Mouse (Mus musculus) cerebellum, adult 18-20 months (tissue): ENCODE measurements around the gene Rph3al.

ENCODE experiments used
- DNase-seq, 2 experiments: peaks; one replicate each; pipeline ENCODE4 v3.0.0; 2021

The Rph3al gene

DNA sequence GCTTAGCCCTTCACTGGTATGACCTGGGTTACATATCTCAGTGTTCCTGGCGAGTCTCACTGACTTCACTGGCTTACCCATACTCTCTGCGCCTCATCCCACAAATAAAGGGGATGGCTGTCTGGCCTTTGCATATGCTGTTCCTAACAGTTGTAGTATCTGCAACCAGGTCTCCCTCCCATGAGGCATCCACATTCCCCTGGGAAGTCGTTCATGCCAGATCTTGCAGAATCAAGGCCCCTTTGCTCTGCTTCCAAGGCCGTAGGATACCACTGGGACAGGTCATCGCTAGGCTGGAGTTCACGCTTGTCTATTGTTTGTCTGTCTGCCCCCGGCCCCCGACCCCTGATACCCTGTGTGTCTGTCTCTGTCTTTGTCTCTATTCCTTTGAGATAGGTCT, 78.8 kb downstream of the Rph3al start:
- no peak for DNase-seq

DNA sequence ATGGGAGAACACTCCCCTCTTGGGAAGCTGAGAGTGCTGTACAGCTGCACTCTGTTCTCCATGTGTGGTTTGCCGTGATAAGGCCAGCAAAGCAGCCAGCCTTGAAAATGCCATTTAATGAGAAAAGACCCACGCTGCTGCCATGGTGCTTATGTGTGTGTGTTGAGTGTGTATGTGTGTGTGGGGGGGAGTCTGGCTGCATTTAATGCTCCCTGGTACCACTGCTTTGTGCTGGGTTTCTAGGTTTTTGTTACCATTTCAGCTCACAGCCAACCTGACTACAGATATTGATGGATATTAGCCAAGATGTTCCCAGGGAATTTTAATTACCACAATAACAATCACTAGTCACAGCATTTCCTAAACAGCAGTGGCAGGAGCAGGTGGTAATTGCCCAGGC, 79.3 kb downstream of the Rph3al start:
- no peak for DNase-seq

GRCm38 (mm10) chr11:75857781-75858180, 80.4 kb downstream of the Rph3al start:
- no peak for DNase-seq

DNA sequence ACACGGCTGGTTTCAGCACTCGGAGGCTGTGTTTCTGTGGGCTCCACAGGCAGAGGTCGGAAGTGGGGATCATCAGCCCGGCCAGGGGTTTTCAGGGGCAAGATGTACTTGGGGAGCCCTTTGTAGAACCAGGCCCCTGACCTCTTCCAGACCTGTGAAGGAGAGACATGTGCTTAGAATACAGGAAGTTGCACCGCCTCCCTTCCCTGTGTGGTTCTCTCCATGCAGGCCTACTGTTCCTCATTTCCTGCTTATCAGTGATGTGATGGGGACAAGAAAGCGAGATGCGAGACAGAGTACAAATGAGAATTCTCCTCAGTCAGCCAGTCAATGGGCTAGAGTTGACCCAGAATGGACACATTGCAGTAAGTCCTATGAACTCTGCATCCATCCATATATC, 83.9 kb downstream of the Rph3al start:
- DNase-seq, result no peak

DNA sequence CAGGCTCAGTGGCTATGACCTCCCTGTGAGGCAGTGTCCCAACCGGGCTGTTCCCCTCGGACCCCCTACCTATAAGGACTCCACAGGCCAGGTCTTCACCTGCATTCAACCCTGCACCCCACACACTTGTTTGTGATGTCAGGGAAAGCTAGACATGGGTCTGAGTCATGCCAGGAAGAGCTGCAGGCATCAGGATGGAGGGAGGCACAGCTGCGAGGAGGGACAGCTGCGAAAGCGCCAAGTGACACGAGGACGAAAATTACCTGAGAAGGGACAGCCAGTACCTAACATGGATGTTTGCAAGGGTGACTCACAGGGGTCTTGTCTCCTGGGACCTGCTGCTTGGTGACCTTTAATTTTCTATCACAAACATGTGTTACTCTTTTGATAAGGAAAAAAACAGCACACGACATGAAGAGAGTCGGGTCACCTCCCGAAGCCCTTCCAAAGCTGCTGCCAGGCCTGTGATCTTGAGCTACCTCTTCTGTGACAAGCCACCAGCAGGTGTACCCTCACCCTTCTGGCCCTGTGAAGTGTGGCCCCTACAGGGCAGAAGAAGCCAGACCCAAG, 85.1 kb downstream of the Rph3al start:
- DNase-seq, result no peak

DNA sequence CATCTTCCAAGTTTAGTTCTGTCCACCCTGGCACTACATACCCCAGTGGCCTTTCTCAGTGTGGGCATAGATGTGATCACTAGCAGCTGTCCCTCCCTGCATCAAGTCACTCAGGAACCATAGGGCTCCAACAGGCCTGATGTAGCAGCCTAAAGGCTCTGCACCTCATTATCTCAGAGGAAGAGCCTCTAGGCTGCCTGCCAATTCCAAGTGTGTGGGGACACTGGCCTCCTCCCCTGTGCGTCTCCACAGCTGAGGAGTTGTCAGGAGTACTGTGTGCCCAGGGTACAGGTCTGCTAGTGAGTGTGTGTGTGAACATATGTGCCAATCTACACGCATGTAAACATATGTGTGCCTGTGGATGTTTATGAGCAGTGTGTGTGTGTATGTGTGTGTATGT, 85.7 kb downstream of the Rph3al start:
- DNase-seq, result no peak

GRCm38 (mm10) chr11:75849552-75849951, 88.7 kb downstream of the Rph3al start:
- DNase-seq, result no peak

GRCm38 (mm10) chr11:75846589-75846988, 91.6 kb downstream of the Rph3al start:
- DNase-seq, result no peak

GRCm38 (mm10) chr11:75845675-75846074, 92.6 kb downstream of the Rph3al start:
- DNase-seq, result no peak

GRCm38 (mm10) chr11:75842904-75843619, 95.2 kb downstream of the Rph3al start:
- peak; percentile 60 to 69 for DNase-seq

GRCm38 (mm10) chr11:75841503-75841902, 96.7 kb downstream of the Rph3al start:
- no peak for DNase-seq

DNA sequence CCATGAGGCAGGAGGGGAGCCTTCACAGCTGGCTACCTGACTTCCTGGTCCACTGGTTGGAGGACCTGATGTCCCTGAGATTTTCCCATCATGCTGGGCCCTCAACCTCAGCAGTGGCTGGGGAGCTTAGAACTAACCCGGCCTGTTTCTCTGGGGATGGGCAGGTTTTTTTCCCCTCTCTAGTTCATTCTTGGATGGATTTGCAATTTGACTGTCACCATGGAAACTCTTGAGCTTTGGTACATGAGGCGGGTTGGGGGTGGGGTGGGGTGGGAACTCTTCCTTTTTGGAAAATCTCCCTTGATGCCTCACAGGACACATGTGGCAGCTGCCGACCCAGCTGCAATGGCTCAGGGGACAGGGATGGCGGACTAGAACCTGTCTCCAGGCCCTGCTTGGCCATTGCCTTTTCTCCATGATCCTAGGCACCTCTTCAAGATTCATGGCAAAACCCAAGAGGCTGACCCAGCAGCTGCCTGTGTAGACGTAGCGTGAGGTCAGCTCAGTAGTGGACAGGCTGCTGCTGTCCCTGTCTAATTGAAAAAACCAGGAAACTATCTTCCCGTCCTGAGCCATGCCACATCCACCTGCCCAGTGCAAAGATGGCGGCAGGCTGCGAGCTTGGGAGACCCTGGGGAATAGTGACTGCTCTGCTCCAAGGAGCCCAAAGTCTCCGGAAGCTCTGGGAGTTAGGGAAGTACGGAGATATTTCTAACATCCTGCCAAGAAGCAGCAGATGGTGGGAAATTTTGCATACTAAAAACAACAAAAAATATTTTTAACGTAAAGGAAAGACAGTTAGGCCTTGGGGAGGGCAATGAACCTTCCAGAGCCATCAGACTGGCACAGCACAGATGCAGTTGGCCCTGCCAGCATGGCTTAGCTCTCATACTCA, 98.4 kb downstream of the Rph3al start:
- DNase-seq, result no peak

- no peak for DNase-seq
Measured at GRCm38 (mm10) chr11:75838861-75839426, 99.3 kb downstream of the Rph3al start.

DNA sequence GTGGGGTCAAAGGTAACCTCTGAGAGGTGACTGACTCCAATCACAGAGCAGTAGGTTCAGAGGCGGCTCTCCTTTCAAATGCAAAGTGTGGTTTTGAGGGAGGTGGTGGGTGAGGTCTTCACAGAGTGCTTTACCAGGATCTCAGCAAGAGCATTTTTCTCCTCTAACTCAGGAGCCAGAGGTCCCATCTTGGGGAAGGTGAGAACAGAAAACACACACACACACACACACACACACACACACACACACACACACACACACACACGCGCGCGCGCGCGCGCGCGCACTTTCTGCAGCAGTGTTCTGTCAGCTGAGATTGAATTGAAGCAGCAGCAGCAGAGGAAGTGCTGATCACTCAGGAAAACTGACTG, 102.0 kb downstream of the Rph3al start:
- no peak for DNase-seq

- DNase-seq, result no peak
Measured at GRCm38 (mm10) chr11:75835587-75836239, 102.5 kb downstream of the Rph3al start.

DNA sequence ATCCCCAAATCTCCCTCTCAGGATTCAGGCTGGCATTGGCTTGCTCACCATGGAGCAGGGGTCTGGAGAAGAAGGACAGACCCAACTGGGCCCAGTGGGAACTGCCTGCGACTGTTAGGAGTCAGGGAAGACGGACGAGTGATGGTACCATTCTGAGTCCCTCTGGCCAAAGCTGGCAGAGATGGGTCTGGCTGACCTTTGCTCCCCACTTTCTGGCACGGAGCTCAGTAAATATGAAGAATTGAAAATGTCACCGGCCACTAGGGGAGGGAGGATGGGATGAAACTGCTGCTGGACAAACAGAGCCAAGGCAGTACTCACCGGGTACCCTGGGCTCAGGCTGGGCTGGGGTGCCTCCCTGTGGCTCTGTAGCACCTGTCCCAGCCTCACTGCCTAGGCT, 105.1 kb downstream of the Rph3al start:
- DNase-seq, result no peak

GRCm38 (mm10) chr11:75830386-75830785, 107.8 kb downstream of the Rph3al start:
- no peak for DNase-seq

DNA sequence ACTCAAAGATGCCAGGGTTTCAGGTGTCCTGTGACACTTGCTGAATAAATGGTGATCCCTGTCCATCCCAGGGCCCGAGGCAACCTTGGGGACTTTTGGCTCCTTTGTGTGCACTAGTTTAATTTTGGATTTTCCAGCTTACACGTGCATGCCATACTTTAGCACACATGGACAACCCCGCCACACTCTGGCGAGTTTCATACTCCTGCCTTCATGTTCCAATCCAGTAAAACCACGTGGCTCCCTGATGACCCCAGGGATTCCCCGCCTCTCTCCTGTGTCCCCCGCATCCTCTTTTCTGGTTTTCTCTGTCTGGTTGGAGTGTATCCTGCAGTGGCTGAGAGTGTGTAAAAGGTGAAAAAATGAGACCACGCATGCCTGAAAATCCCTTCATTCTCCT, 110.8 kb downstream of the Rph3al start:
- no peak for DNase-seq

DNA sequence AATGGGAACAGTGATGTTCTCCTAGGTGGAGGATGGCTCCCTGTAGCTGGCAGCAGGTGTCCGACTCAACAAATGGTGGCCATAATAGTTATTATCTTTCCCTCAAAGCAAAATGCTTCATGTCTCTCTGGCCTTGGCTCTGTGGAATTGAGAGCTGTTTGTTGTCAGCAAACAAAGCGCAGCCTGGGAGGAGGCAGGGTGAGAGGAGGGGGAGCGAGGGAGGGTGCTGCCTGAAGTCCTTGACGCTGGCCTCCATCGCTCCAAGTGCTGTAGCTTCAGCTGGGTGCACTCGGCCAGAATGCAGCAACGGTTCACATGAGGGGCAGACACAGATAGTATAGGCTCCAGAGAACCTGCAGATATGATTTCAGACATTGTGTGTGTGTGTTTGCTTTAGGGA, 114.7 kb downstream of the Rph3al start:
- DNase-seq, result no peak

- DNase-seq, result no peak
Measured at GRCm38 (mm10) chr11:75813085-75813484, 125.1 kb downstream of the Rph3al start.

DNA sequence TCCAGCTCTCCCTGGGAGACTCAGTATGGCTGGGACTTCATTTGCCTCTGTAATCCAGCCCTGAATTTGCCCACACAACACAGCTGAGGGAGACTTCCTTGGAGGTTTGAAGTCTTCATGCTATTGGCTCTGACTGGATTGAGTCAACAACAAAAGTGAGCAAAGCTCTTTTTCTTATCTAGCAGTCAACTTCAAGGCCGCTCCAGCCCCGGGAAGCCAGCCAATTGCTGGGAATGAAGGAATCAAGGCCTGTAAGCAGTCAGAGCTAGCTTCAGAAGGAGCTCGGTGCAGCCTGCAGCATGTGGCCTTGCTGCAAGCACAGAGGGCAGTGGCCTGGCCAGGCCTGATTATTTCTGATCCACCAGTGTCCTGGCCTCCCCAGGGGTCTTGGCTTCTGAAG, 126.3 kb downstream of the Rph3al start:
- peak; percentile 42 for DNase-seq

- no peak for DNase-seq
Measured at GRCm38 (mm10) chr11:75810526-75810925, 127.7 kb downstream of the Rph3al start.

DNA sequence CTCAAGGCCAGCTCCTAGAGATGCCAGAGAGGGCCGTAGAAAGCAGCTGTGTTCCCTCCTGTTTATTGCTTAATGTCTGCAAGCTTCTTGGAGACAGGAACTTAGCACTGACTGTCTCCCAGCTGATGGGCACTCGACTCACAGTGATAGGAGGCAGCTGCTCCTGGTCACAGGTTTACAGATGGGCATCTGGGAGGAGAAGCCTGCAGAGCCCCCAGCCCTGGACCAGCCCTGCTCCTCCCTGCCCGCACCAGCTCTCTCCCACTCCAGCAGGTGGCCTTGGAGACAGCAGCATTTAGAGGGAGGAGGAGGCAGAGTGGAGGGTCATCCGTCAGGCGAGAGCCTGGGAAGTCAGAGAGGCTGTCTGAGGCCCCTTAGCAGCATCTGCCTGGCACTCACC, 130.7 kb downstream of the Rph3al start:
- no peak for DNase-seq
